ENCODE assay signal across 8 mouse cellular contexts in genomic region chr11:117872861-117873608, GRCm38 (mm10). TPM values are rescaled to one million over a fixed set of nuclear protein-coding genes. Genes with fewer than 3 reads are reported as not detected.
DNase-seq lines count a peak whose midpoint lies in the region; ATAC-seq and TF ChIP-seq lines count a peak whose summit lies in the region.

TSS of gene Tha1 (minus strand) at chr11:117873481.

- intact Hi-C loops in heart, adult 2 months (cut with DNase I) = loop anchor here (5.0 kb wide), 2 partner anchors 99 to 349 kb away; partner anchors contain the start of gene Socs3

- no peak for ATAC-seq in erythroblast, adult 5-6 weeks (replicated peaks; ENCODE audit: low FRiP score, poor library complexity, severe bottlenecking)

- 2% methylated on average over 51 of the region's 51 CpGs for WGBS in embryonic facial prominence, embryonic 10.5 days
- 3% methylated on average over 51 of the region's 51 CpGs for WGBS in heart, adult 2 months
- WGBS in kidney, adult 2 months = 2% methylated on average over 51 of the region's 51 CpGs
- 2% methylated on average over 51 of the region's 51 CpGs for WGBS in limb, embryonic 10.5 days
- 1% methylated on average over 51 of the region's 51 CpGs for WGBS in midbrain, embryonic 10.5 days

- DNase-seq in embryonic facial prominence, embryonic 10.5 days (ENCODE audit: low spot score) = peak; percentile 87
- peak; percentile 81 to 85 for DNase-seq in heart, adult 2 months
- DNase-seq in kidney, adult 2 months = peak; percentile 90
- DNase-seq in limb, embryonic 10.5 days (ENCODE audit: low spot score) = peak; percentile 85
- peak; percentile 87 for DNase-seq in midbrain, embryonic 10.5 days (ENCODE audit: low spot score)
- peak; percentile 45 to 79 for DNase-seq in spleen, postnatal 4 days (ENCODE audit: low spot score in 2 of 2)

- H3K79me2 ChIP-seq in heart, adult 2 months (replicated peaks; ENCODE audit: control insufficient read depth, insufficient read depth, low read length) = no peaks in the 10 kb centered on the region

- no peak for TF ChIP-seq EP300 in heart, adult 2 months (IDR thresholded peaks at IDR 0.05; ENCODE audit: insufficient read depth, low read depth, low read length)

- H3K4me1 ChIP-seq in erythroblast, embryonic 14.5 days (ENCODE audit: control insufficient read depth) = peaks cover 10% of the 10 kb centered on the region
- peaks cover 51% of the 10 kb centered on the region for H3K4me1 ChIP-seq in embryonic facial prominence, embryonic 10.5 days
- peaks cover 5% of the 10 kb centered on the region for H3K4me1 ChIP-seq in heart, adult 2 months (ENCODE audit: control insufficient read depth, insufficient read depth, low read length)
- peaks cover 6% of the 10 kb centered on the region; the same call in 1 of the 2 replicates for H3K4me1 ChIP-seq in kidney, adult 2 months (ENCODE audit: control insufficient read depth, insufficient read depth, low read length)
- peaks cover 49% of the 10 kb centered on the region for H3K4me1 ChIP-seq in limb, embryonic 10.5 days
- H3K4me1 ChIP-seq in midbrain, embryonic 10.5 days = peaks cover 55% of the 10 kb centered on the region

- no peaks in the 10 kb centered on the region for H3K9me3 ChIP-seq in erythroblast, embryonic 14.5 days (ENCODE audit: control insufficient read depth, low read length)
- no peaks in the 10 kb centered on the region for H3K9me3 ChIP-seq in embryonic facial prominence, embryonic 10.5 days
- no peaks in the 10 kb centered on the region for H3K9me3 ChIP-seq in limb, embryonic 10.5 days (replicated peaks)
- no peaks in the 10 kb centered on the region for H3K9me3 ChIP-seq in midbrain, embryonic 10.5 days (replicated peaks)

- H3K9ac ChIP-seq in heart, adult 2 months (ENCODE audit: low read depth, low read length) = peak within 1 kb of the TSS; percentile 88

- H3K27ac ChIP-seq in embryonic facial prominence, embryonic 10.5 days (replicated peaks) = peak within 1 kb of the TSS; percentile 85
- peak within 1 kb of the TSS; percentile 85 for H3K27ac ChIP-seq in heart, adult 2 months
- peak within 1 kb of the TSS; percentile 47; the same call in 1 of the 2 replicates for H3K27ac ChIP-seq in kidney, adult 2 months (ENCODE audit: insufficient read depth, low read depth, low read length)
- peak within 1 kb of the TSS; percentile 89 for H3K27ac ChIP-seq in limb, embryonic 10.5 days
- peak within 1 kb of the TSS; percentile 84 for H3K27ac ChIP-seq in midbrain, embryonic 10.5 days (replicated peaks)

- TF ChIP-seq CTCF in heart, adult 2 months (IDR thresholded peaks at IDR 0.05) = peak; percentile 5; the same call in 1 of the 2 replicates
- TF ChIP-seq CTCF in kidney, adult 2 months (conservative IDR thresholded peaks at IDR 0.05; ENCODE audit: insufficient read depth, insufficient read length, low read depth, low read length) = no peak

- H3K27me3 ChIP-seq in erythroblast, embryonic 14.5 days (ENCODE audit: control insufficient read depth) = peaks cover 38% of the 10 kb centered on the region
- peaks cover 23% of the 10 kb centered on the region for H3K27me3 ChIP-seq in embryonic facial prominence, embryonic 10.5 days (replicated peaks; ENCODE audit: low read depth, poor library complexity, severe bottlenecking)
- no peaks in the 10 kb centered on the region for H3K27me3 ChIP-seq in heart, adult 2 months (ENCODE audit: control insufficient read depth, insufficient read depth, low read length)
- H3K27me3 ChIP-seq in kidney, adult 2 months (replicated peaks; ENCODE audit: control insufficient read depth, insufficient read depth, low read length) = no peaks in the 10 kb centered on the region
- peaks cover 16% of the 10 kb centered on the region for H3K27me3 ChIP-seq in limb, embryonic 10.5 days (ENCODE audit: low read depth, poor library complexity, severe bottlenecking)
- H3K27me3 ChIP-seq in midbrain, embryonic 10.5 days (ENCODE audit: low read depth, poor library complexity, severe bottlenecking) = peaks cover 46% of the 10 kb centered on the region

- peak within 1 kb of the TSS; percentile 55 for H3K4me3 ChIP-seq in erythroblast, embryonic 14.5 days (replicated peaks)
- H3K4me3 ChIP-seq in embryonic facial prominence, embryonic 10.5 days = peak within 1 kb of the TSS; percentile 75
- H3K4me3 ChIP-seq in heart, adult 2 months = peak within 1 kb of the TSS; percentile 65
- H3K4me3 ChIP-seq in kidney, adult 2 months (ENCODE audit: insufficient read depth, low read depth, low read length) = peak within 1 kb of the TSS; percentile 87
- H3K4me3 ChIP-seq in limb, embryonic 10.5 days = peak within 1 kb of the TSS; percentile 79
- peak within 1 kb of the TSS; percentile 61 for H3K4me3 ChIP-seq in midbrain, embryonic 10.5 days

- no peaks in the 10 kb centered on the region for H3K36me3 ChIP-seq in erythroblast, embryonic 14.5 days (ENCODE audit: control insufficient read depth)
- H3K36me3 ChIP-seq in embryonic facial prominence, embryonic 10.5 days (replicated peaks) = no peaks in the 10 kb centered on the region
- H3K36me3 ChIP-seq in heart, adult 2 months (ENCODE audit: control insufficient read depth, insufficient read depth, low read length) = no peaks in the 10 kb centered on the region
- no peaks in the 10 kb centered on the region for H3K36me3 ChIP-seq in kidney, adult 2 months (ENCODE audit: control insufficient read depth, insufficient read depth, low read length)
- no peaks in the 10 kb centered on the region for H3K36me3 ChIP-seq in limb, embryonic 10.5 days
- 0 out of 2 replicates have a peak, but pooled peaks cover 3% of the 10 kb centered on the region for H3K36me3 ChIP-seq in midbrain, embryonic 10.5 days

- TF ChIP-seq POLR2A in heart, adult 2 months (IDR thresholded peaks at IDR 0.05; ENCODE audit: insufficient read depth, low read depth, low read length) = peak; percentile 75
- peak; percentile 69 for TF ChIP-seq POLR2A in kidney, adult 2 months (IDR thresholded peaks at IDR 0.05; ENCODE audit: low read depth, low read length)

RNA-seq across cellular contexts. Expression of gene Tha1, which starts in this region (rescaled TPM):
- polyA plus RNA-seq in erythroblast, embryonic 14.5 days (2012) = 0.13 TPM in 1 of 2 replicates, not detected in the other
- not detected in 2 replicates for total RNA-seq in erythroblast, adult 5-6 weeks (2015; ENCODE audit: low replicate concordance)
- 1.6 TPM in 1 of 2 replicates, not detected in the other for total RNA-seq in erythroblast, adult 5-6 weeks (2017; ENCODE audit: low replicate concordance)
- 2.5 and 3.1 TPM in 2 replicates for polyA plus RNA-seq in embryonic facial prominence, embryonic 10.5 days (2016; fragmentation: Nextera tagmentation; extraction: Ambion mirVana)
- 1 to 10 TPM; 9.2 to 9.3 TPM for total RNA-seq in heart, adult 2 months (2021)
- 11.2 and 14.6 TPM in 2 replicates for polyA plus RNA-seq in heart, adult 2 months (2012; rRNA removed)
- polyA plus RNA-seq in kidney, adult 2 months (2012; rRNA removed) = 14.9 and 20.1 TPM in 2 replicates
- polyA plus RNA-seq in limb, embryonic 10.5 days (2016; fragmentation: Nextera tagmentation; extraction: Ambion mirVana) = 2.4 and 3.3 TPM in 2 replicates
- polyA plus RNA-seq in midbrain, embryonic 10.5 days (2016; fragmentation: Nextera tagmentation; extraction: Ambion mirVana) = 5.0 and 5.2 TPM in 2 replicates
